Mouse (Mus musculus) myocyte (in vitro differentiated cells): ENCODE data around the gene Cacnb2.

ENCODE experiments used
- E2F4 ChIP-seq: IDR thresholded peaks from one replicate; pipeline ENCODE4 v1.6.1; 2011; ENCODE audit warnings: mild to moderate bottlenecking, control low read depth, moderate library complexity; ENCODE audit not compliant: insufficient read depth
- MAX ChIP-seq: IDR thresholded peaks from one replicate; pipeline ENCODE4 v1.6.1; 2011; ENCODE audit warnings: low read depth, mild to moderate bottlenecking, control low read depth
- MYOD1 ChIP-seq, 3 experiments: IDR thresholded peaks; one replicate each; pipeline ENCODE4 v1.6.1; 2011; ENCODE audit warnings: control low read depth in 2 of 3, low read depth in 2 of 3, mild to moderate bottlenecking in 2 of 3, moderate library complexity in 1 of 3; ENCODE audit not compliant: insufficient read length in 2 of 3, control insufficient read depth in 1 of 3
- MYOG ChIP-seq, 3 experiments: IDR thresholded peaks; one replicate each; pipeline ENCODE4 v1.6.1; 2011; ENCODE audit warnings: control low read depth in 2 of 3, low read depth in 2 of 3, mild to moderate bottlenecking in 2 of 3; ENCODE audit not compliant: insufficient read length in 2 of 3, control insufficient read depth in 1 of 3, insufficient read depth in 1 of 3
- POLR2A ChIP-seq: IDR thresholded peaks from one replicate; pipeline ENCODE4 v1.6.1; 2011; ENCODE audit warnings: low read depth, mild to moderate bottlenecking, control low read depth, moderate library complexity; ENCODE audit not compliant: insufficient read length
- POLR2AphosphoS2 ChIP-seq: IDR thresholded peaks from one replicate; pipeline ENCODE4 v1.6.1; 2011; ENCODE audit warnings: low read depth, control low read depth; ENCODE audit not compliant: insufficient read length
- TCF12 ChIP-seq: IDR thresholded peaks from one replicate; pipeline ENCODE4 v1.6.1; 2011; ENCODE audit warnings: mild to moderate bottlenecking, control low read depth; ENCODE audit not compliant: poor library complexity, insufficient read depth, severe bottlenecking
- USF1 ChIP-seq: IDR thresholded peaks from one replicate; pipeline ENCODE4 v1.6.1; 2011; ENCODE audit warnings: low read depth, mild to moderate bottlenecking, control low read depth, moderate library complexity

DNA sequence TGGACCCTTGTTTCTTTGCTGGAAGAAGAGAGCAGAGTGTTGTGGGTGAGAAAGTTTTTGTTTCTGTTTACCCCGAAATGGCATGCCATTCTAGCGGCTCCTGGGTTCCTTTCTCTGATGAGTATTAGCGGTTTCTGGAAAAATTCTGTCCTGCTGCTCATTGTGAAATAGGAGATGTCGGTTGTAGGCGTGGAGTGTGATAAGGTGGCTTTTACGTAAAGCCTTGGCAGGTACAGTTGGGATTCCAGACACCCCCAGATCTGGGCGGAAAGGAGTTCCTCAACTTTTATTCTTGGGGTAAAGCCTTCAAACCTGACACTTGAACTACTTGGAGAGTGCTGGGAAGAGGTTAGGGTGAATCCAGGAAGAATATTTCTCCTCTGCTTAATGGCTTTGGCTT, 2.3 kb downstream of the Cacnb2 start:
- TF ChIP-seq TCF12 (no peak), E2F4 (no peak), POLR2A (no peak), MYOD1 (IDR thresholded peaks at IDR 0.05; ENCODE audit: control insufficient read depth in 1 of 3, insufficient read length in 2 of 3, low read depth in 2 of 3) (no peak), MAX (no peak), POLR2AphosphoS2 (no peak), USF1 (no peak), MYOG (IDR thresholded peaks at IDR 0.05; ENCODE audit: control insufficient read depth in 1 of 3, insufficient read depth in 1 of 3, insufficient read length in 2 of 3, low read depth in 2 of 3) (no peak)
